14 mouse cellular contexts compared by ENCODE assay signal in the genomic region with DNA sequence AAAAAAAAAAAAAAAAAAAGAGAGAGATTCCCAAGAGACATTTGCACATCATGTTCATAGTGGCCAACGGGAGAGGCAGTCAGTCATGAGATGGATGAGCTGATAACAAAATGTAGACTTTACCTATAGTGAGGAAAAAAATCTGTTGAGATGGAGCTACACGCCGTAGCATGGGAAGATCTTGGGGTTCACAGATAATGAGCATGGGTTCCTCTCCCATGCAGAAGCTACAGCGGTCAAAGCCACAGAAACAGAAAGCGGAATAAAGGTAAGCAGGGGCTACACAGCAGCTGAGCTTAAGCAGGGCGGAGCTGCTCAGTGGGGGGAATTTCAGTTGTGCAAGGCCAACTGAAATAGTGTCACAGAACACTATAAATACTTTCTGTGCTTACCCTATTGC. TPM values are rescaled to one million over a fixed set of nuclear protein-coding genes. Genes with fewer than 3 reads are reported as not detected.
DNase-seq lines count a peak whose midpoint lies in the region; ATAC-seq lines count a peak whose summit lies in the region.
"Had no signal": no experiment of that assay in that cellular context is flagged by ENCODE, and none has a peak within 500 bp of the region (broad histone marks: within the 10 kb centered on the region; RNA-seq: fewer than 3 reads in every experiment).

No protein-coding gene starts in this region.

- no peaks in the 10 kb centered on the region for H3K36me3 ChIP-seq in embryonic facial prominence, embryonic 10.5 days (replicated peaks)
- no peaks in the 10 kb centered on the region for H3K36me3 ChIP-seq in hindbrain, embryonic 14.5 days (replicated peaks; ENCODE audit: control insufficient read depth, insufficient read depth)
- H3K36me3 ChIP-seq: midbrain, embryonic 12.5 days; neural tube, embryonic 13.5 days; stomach, embryonic 15.5 days had no signal

- no peak overlapping the region for H3K4me2 ChIP-seq in hindbrain, embryonic 14.5 days (replicated peaks)
- H3K4me2 ChIP-seq: midbrain, embryonic 12.5 days; neural tube, embryonic 13.5 days; stomach, embryonic 15.5 days had no signal

- peak; percentile 21 for DNase-seq in thymus, postnatal 14 days
- no peak for DNase-seq in thymus, postnatal 10 days (ENCODE audit: low spot score in 2 of 2)
- peak; percentile 39 for DNase-seq in brain, adult 2 months (ENCODE audit: low read depth, low spot score)
- DNase-seq in lung, postnatal 4 days = peak; percentile 34 to 42
- no peak for DNase-seq in frontal cortex, postnatal 10 days (ENCODE audit: low spot score in 2 of 2)
- DNase-seq in embryonic facial prominence, embryonic 10.5 days (ENCODE audit: low spot score) = no peak
- no peak for DNase-seq in hindbrain, embryonic 14.5 days (ENCODE audit: low spot score)
- DNase-seq: cerebellum, adult 2 months; heart, postnatal 10 days; kidney, postnatal 14 days had no signal

- no peaks in the 10 kb centered on the region for H3K4me1 ChIP-seq in embryonic facial prominence, embryonic 10.5 days
- no peaks in the 10 kb centered on the region for H3K4me1 ChIP-seq in hindbrain, embryonic 14.5 days (replicated peaks; ENCODE audit: control insufficient read depth, insufficient read depth, low read length)
- H3K4me1 ChIP-seq: midbrain, embryonic 12.5 days; neural tube, embryonic 13.5 days had no signal

- no peaks in the 10 kb centered on the region for H3K27me3 ChIP-seq in embryonic facial prominence, embryonic 10.5 days (replicated peaks; ENCODE audit: low read depth, poor library complexity, severe bottlenecking)
- no peaks in the 10 kb centered on the region for H3K27me3 ChIP-seq in hindbrain, embryonic 14.5 days (ENCODE audit: control insufficient read depth, insufficient read depth, low read length)
- H3K27me3 ChIP-seq: midbrain, embryonic 12.5 days; neural tube, embryonic 13.5 days; stomach, embryonic 15.5 days had no signal

- H3K27ac ChIP-seq in embryonic facial prominence, embryonic 10.5 days (replicated peaks) = no peak overlapping the region
- H3K27ac ChIP-seq in hindbrain, embryonic 14.5 days = no peak overlapping the region
- H3K27ac ChIP-seq: liver, embryonic 14.5 days; midbrain, embryonic 12.5 days; neural tube, embryonic 13.5 days; stomach, embryonic 15.5 days had no signal

- no peak for ATAC-seq in hindbrain, embryonic 14.5 days (ENCODE audit: low FRiP score)

- no peak overlapping the region for H3K9ac ChIP-seq in hindbrain, embryonic 14.5 days
- H3K9ac ChIP-seq: liver, embryonic 14.5 days; midbrain, embryonic 12.5 days; neural tube, embryonic 13.5 days; stomach, embryonic 15.5 days had no signal

- no peaks in the 10 kb centered on the region for H3K9me3 ChIP-seq in embryonic facial prominence, embryonic 10.5 days
- no peaks in the 10 kb centered on the region for H3K9me3 ChIP-seq in hindbrain, embryonic 14.5 days (ENCODE audit: control insufficient read depth, low read length)
- H3K9me3 ChIP-seq: midbrain, embryonic 12.5 days; neural tube, embryonic 13.5 days; stomach, embryonic 15.5 days had no signal

- 94% methylated on average over 6 of the region's 6 CpGs for WGBS in embryonic facial prominence, embryonic 10.5 days
- 90% methylated on average over 6 of the region's 6 CpGs for WGBS in hindbrain, embryonic 14.5 days

- no peak overlapping the region for H3K4me3 ChIP-seq in embryonic facial prominence, embryonic 10.5 days
- H3K4me3 ChIP-seq in hindbrain, embryonic 14.5 days (replicated peaks; ENCODE audit: low read length) = no peak overlapping the region
- H3K4me3 ChIP-seq: midbrain, embryonic 12.5 days; neural tube, embryonic 13.5 days; stomach, embryonic 15.5 days had no signal

RNA-seq across cellular contexts. Expression of gene Themis2, which starts 8.1 kb away (rescaled TPM):
- polyA plus RNA-seq in embryonic facial prominence, embryonic 10.5 days (2016; fragmentation: Nextera tagmentation; extraction: Ambion mirVana) = 0.69 and 0.80 TPM in 2 replicates
- 0.61 and 0.71 TPM in 2 replicates for polyA plus RNA-seq in hindbrain, embryonic 14.5 days (2014; fragmentation: Nextera tagmentation; extraction: Ambion mirVana)

RNA-seq across cellular contexts. Expression of gene Rpa2, which starts 36.2 kb away (rescaled TPM):
- 173 and 192 TPM in 2 replicates for polyA plus RNA-seq in embryonic facial prominence, embryonic 10.5 days (2016; fragmentation: Nextera tagmentation; extraction: Ambion mirVana)
- polyA plus RNA-seq in hindbrain, embryonic 14.5 days (2014; fragmentation: Nextera tagmentation; extraction: Ambion mirVana) = 37.0 and 46.7 TPM in 2 replicates

RNA-seq across cellular contexts. Expression of gene Ppp1r8, which starts 38.6 kb away (rescaled TPM):
- polyA plus RNA-seq in embryonic facial prominence, embryonic 10.5 days (2016; fragmentation: Nextera tagmentation; extraction: Ambion mirVana) = 80.3 and 81.8 TPM in 2 replicates
- polyA plus RNA-seq in hindbrain, embryonic 14.5 days (2014; fragmentation: Nextera tagmentation; extraction: Ambion mirVana) = 49.3 and 62.7 TPM in 2 replicates

RNA-seq across cellular contexts. Expression of gene Smpdl3b, which starts 47.3 kb away (rescaled TPM):
- 4.3 and 4.4 TPM in 2 replicates for polyA plus RNA-seq in embryonic facial prominence, embryonic 10.5 days (2016; fragmentation: Nextera tagmentation; extraction: Ambion mirVana)
- 0.68 and 0.99 TPM in 2 replicates for polyA plus RNA-seq in hindbrain, embryonic 14.5 days (2014; fragmentation: Nextera tagmentation; extraction: Ambion mirVana)

Comparison
In these comparisons a context has a peak if more than half of its experiments do, and no peak if none do; other contexts are left out.
1. DNase-seq: peak in thymus, postnatal 14 days (single experiment), brain, adult 2 months (single experiment) and lung, postnatal 4 days (2 of 2); none in thymus, postnatal 10 days (0 of 2), frontal cortex, postnatal 10 days (0 of 2), embryonic facial prominence, embryonic 10.5 days (single experiment) and hindbrain, embryonic 14.5 days (single experiment).